Mouse (Mus musculus): ENCODE measurements around the gene Krtap5-2. TPM values are rescaled to one million over a fixed set of nuclear protein-coding genes. Genes with fewer than 3 reads are reported as not detected.
"Not testable (repeated sequence)": the region's sequence is repeated elsewhere in the genome, so short reads cannot be mapped to it uniquely, and the experiment has no call there.

Krtap5-2 gene
- polyA plus RNA-seq, 1 experiment: not detected

GRCm38 (mm10) chr7:142159366-142159765 lies 16.4 kb downstream of the Krtap5-2 start:
- no peaks in the 10 kb centered on the region for H3K36me3 ChIP-seq (ENCODE audit: control insufficient read depth, insufficient read depth, low read length, poor library complexity, severe bottlenecking)
- H3K27ac ChIP-seq (ENCODE audit: insufficient read depth, low read length): no peak overlapping the region

DNA sequence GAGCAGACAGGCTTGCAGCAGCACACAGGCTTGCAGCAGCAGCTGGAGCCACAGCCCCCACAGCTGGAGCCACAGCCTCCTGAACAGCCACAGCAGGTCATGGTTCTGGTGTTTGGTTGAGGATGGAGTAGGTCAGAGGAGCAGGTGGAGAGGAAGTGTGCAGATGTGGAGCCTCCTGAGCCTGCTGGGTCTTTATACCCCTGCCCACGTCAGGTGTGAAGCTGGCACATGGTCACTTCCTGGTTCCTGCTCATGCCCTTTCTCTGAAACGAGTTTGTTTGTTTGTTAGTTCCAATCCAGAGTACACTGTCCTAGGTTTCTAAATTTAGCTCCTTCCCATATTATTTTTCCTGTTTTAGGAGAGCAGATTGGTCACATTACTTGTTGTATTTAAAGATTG lies 18.8 kb downstream of the Krtap5-2 start, which contains the start of gene Gm29735:
Gene Gm29735 (minus strand): TSS at position 101 of the 400 bp plus-strand sequence.
- not testable (repeated sequence) for H3K27me3 ChIP-seq (ENCODE audit: control insufficient read depth, insufficient read depth, low read length, poor library complexity, severe bottlenecking); H3K27ac ChIP-seq (ENCODE audit: insufficient read depth, low read length); H3K4me1 ChIP-seq (ENCODE audit: control insufficient read depth, insufficient read depth, low read length); H3K4me3 ChIP-seq (ENCODE audit: low read depth, low read length); H3K9ac ChIP-seq (ENCODE audit: low read depth, poor library complexity, severe bottlenecking); H3K36me3 ChIP-seq (ENCODE audit: control insufficient read depth, insufficient read depth, low read length, poor library complexity, severe bottlenecking); H3K9me3 ChIP-seq (replicated peaks; ENCODE audit: control insufficient read depth, insufficient read depth, low read length, poor library complexity, severe bottlenecking)

More at GRCm38 (mm10) chr7:142159366-142159765, 16.4 kb downstream of the Krtap5-2 start:
- no peaks in the 10 kb centered on the region for H3K4me1 ChIP-seq (ENCODE audit: control insufficient read depth, insufficient read depth, low read length)
- no peaks in the 10 kb centered on the region for H3K27me3 ChIP-seq (ENCODE audit: control insufficient read depth, insufficient read depth, low read length, poor library complexity, severe bottlenecking)
- TF ChIP-seq POLR2A (IDR thresholded peaks at IDR 0.05; ENCODE audit: insufficient read depth, low read length): no peak
- no peak for TF ChIP-seq CTCF (IDR thresholded peaks at IDR 0.05; ENCODE audit: low read depth, low read length)
- no peak for TF ChIP-seq EP300 (IDR thresholded peaks at IDR 0.05; ENCODE audit: insufficient read depth, low read depth, low read length)
- no peaks in the 10 kb centered on the region for H3K9me3 ChIP-seq (replicated peaks; ENCODE audit: control insufficient read depth, insufficient read depth, low read length, poor library complexity, severe bottlenecking)
- H3K4me3 ChIP-seq (ENCODE audit: low read depth, low read length): no peak overlapping the region
- no peak overlapping the region for H3K9ac ChIP-seq (ENCODE audit: low read depth, poor library complexity, severe bottlenecking)

DNA sequence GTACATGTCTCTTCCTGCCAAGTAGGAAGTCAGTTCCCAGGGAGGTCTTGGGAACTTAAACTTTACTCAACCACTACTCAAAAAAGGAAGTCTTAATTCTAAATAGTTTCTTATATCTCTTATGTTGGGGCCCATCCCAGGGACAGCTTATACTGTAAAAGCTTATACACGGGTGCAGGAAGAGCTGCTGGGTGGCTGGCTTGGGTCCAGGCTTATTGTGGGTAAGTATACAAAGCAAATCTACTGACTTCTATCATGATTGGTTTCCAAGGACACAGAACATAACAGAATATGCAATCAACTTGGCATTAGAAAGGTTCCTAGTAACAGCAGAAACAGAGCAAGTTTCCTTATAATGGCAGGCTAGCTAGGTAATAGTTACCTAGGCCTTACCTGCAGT lies 20.5 kb downstream of the Krtap5-2 start:
- H3K27ac ChIP-seq (ENCODE audit: insufficient read depth, low read length): no peak overlapping the region
- TF ChIP-seq EP300 (IDR thresholded peaks at IDR 0.05; ENCODE audit: insufficient read depth, low read depth, low read length) (no peak), POLR2A (IDR thresholded peaks at IDR 0.05; ENCODE audit: insufficient read depth, low read length) (no peak), CTCF (IDR thresholded peaks at IDR 0.05; ENCODE audit: low read depth, low read length) (no peak)

DNA sequence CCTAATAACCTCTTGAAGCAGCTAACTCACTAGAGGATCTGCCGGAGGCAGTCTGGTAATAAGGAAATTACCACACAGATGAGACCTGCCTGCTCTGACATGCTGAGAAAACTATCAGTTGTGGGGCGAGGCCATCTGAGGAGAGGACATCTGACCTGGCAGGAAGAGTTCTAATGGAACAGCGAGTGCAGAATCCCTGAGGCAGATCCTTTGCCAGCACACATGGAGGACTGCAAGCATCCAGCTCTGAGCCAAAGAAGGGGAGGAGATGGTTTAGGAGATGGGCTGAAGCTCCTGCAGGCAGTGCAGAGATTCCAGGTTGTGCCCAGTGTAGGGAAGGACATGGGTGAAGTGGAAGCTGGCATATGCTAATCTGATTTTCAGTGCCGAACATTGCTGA lies 23.6 kb downstream of the Krtap5-2 start:
- Histone ChIP-seq H3K27me3 (ENCODE audit: control insufficient read depth, insufficient read depth, low read length, poor library complexity, severe bottlenecking) (no peaks in the 10 kb centered on the region; the same call in 1 of the 2 replicates), H3K36me3 (ENCODE audit: control insufficient read depth, insufficient read depth, low read length, poor library complexity, severe bottlenecking) (no peaks in the 10 kb centered on the region), H3K4me3 (ENCODE audit: low read depth, low read length) (no peak overlapping the region), H3K9ac (ENCODE audit: low read depth, poor library complexity, severe bottlenecking) (no peak overlapping the region), H3K27ac (ENCODE audit: insufficient read depth, low read length) (no peak overlapping the region), H3K9me3 (replicated peaks; ENCODE audit: control insufficient read depth, insufficient read depth, low read length, poor library complexity, severe bottlenecking) (no peaks in the 10 kb centered on the region), H3K4me1 (ENCODE audit: control insufficient read depth, insufficient read depth, low read length) (no peaks in the 10 kb centered on the region)
- no peak for TF ChIP-seq EP300 (IDR thresholded peaks at IDR 0.05; ENCODE audit: insufficient read depth, low read depth, low read length)

More for the DNA sequence above, 20.5 kb downstream of the Krtap5-2 start:
- H3K9me3 ChIP-seq (replicated peaks; ENCODE audit: control insufficient read depth, insufficient read depth, low read length, poor library complexity, severe bottlenecking): no peaks in the 10 kb centered on the region
- H3K27me3 ChIP-seq (ENCODE audit: control insufficient read depth, insufficient read depth, low read length, poor library complexity, severe bottlenecking): no peaks in the 10 kb centered on the region; the same call in 1 of the 2 replicates
- H3K4me1 ChIP-seq (ENCODE audit: control insufficient read depth, insufficient read depth, low read length): no peaks in the 10 kb centered on the region
- H3K36me3 ChIP-seq (ENCODE audit: control insufficient read depth, insufficient read depth, low read length, poor library complexity, severe bottlenecking): no peaks in the 10 kb centered on the region
- H3K9ac ChIP-seq (ENCODE audit: low read depth, poor library complexity, severe bottlenecking): no peak overlapping the region
- H3K4me3 ChIP-seq (ENCODE audit: low read depth, low read length): no peak overlapping the region

DNA sequence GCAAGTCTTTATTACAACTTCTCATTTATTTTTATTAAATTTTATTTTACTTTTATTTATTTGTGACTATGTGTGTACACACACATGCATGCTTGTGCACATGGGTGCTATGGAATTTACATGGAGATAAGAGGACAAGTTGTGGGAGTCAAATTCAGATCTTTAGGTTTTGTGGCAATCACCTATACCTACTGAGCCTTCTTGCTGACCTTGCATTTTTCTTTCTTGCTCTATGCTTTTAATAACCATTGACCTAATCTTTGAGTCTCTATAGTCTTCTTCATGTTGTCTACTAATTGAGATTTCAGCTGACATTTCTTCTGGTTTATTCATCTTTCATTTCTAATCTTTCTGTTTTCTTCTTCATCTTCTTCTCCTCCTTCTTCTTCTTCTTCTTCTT lies 27.2 kb downstream of the Krtap5-2 start:
- TF ChIP-seq CTCF (IDR thresholded peaks at IDR 0.05; ENCODE audit: low read depth, low read length) (no peak), EP300 (IDR thresholded peaks at IDR 0.05; ENCODE audit: insufficient read depth, low read depth, low read length) (no peak), POLR2A (IDR thresholded peaks at IDR 0.05; ENCODE audit: insufficient read depth, low read length) (no peak)
- no peaks in the 10 kb centered on the region for H3K4me1 ChIP-seq (ENCODE audit: control insufficient read depth, insufficient read depth, low read length)
- H3K36me3 ChIP-seq (ENCODE audit: control insufficient read depth, insufficient read depth, low read length, poor library complexity, severe bottlenecking): no peaks in the 10 kb centered on the region
- no peaks in the 10 kb centered on the region for H3K9me3 ChIP-seq (replicated peaks; ENCODE audit: control insufficient read depth, insufficient read depth, low read length, poor library complexity, severe bottlenecking)
- no peak overlapping the region for H3K4me3 ChIP-seq (ENCODE audit: low read depth, low read length)
- no peaks in the 10 kb centered on the region; the same call in 1 of the 2 replicates for H3K27me3 ChIP-seq (ENCODE audit: control insufficient read depth, insufficient read depth, low read length, poor library complexity, severe bottlenecking)
- no peak overlapping the region for H3K27ac ChIP-seq (ENCODE audit: insufficient read depth, low read length)
- no peak overlapping the region for H3K9ac ChIP-seq (ENCODE audit: low read depth, poor library complexity, severe bottlenecking)

DNA sequence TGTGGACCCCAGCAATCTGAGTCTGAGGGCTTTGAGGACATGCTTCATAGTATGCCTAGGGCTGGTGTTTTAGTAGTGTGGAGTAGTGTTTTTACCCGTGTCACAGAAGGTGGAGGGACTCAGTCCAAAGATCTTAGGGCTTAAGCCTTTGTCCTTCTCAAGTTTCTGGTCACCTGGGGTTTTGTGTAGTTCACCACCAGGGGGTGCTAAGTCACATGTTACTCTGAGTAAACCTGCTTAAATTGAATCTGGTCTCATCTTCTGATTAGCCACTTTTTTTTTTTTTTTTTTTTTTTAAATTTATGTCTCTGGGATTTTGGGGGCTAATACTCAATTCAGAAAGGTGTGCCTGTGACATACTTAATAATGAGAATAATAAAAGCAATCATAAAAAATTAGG lies 29.8 kb downstream of the Krtap5-2 start:
- Histone ChIP-seq H3K4me1 (ENCODE audit: control insufficient read depth, insufficient read depth, low read length) (no peaks in the 10 kb centered on the region), H3K36me3 (ENCODE audit: control insufficient read depth, insufficient read depth, low read length, poor library complexity, severe bottlenecking) (no peaks in the 10 kb centered on the region), H3K27ac (ENCODE audit: insufficient read depth, low read length) (no peak overlapping the region), H3K4me3 (ENCODE audit: low read depth, low read length) (no peak overlapping the region), H3K27me3 (ENCODE audit: control insufficient read depth, insufficient read depth, low read length, poor library complexity, severe bottlenecking) (no peaks in the 10 kb centered on the region; the same call in 1 of the 2 replicates), H3K9ac (ENCODE audit: low read depth, poor library complexity, severe bottlenecking) (no peak overlapping the region), H3K9me3 (replicated peaks; ENCODE audit: control insufficient read depth, insufficient read depth, low read length, poor library complexity, severe bottlenecking) (0 out of 2 replicates have a peak, but pooled peaks cover 5% of the 10 kb centered on the region)
- TF ChIP-seq POLR2A (IDR thresholded peaks at IDR 0.05; ENCODE audit: insufficient read depth, low read length) (no peak), EP300 (IDR thresholded peaks at IDR 0.05; ENCODE audit: insufficient read depth, low read depth, low read length) (no peak), CTCF (IDR thresholded peaks at IDR 0.05; ENCODE audit: low read depth, low read length) (no peak)
